Mouse (Mus musculus): Measurements from ENCODE around the gene Ell2.

Gene Ell2

DNA sequence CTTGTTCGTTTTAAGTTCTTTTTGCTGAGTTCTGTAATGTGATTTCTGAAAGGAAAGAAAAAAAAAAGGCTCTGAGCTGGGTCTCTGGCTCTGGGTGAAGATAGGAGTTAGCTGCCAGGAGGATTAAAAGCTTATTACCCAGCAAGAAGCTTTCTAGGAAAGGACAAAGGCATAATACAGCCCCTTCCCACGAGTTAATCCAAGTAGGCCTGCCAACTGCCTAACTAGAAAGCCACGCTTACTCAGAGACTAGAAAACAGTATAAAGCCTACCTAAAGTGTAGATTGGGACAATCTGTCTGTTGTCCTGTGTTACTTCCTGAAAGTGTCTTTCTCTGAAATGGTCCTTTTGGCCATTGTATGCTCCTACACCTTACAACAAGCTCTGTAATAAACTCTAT is 111.9 kb downstream of the Ell2 start:
- DNase-seq = no peak

- DNase-seq = no peak
Observed at GRCm38 (mm10) chr13:75818945-75819706, 112.6 kb downstream of the Ell2 start.

DNA sequence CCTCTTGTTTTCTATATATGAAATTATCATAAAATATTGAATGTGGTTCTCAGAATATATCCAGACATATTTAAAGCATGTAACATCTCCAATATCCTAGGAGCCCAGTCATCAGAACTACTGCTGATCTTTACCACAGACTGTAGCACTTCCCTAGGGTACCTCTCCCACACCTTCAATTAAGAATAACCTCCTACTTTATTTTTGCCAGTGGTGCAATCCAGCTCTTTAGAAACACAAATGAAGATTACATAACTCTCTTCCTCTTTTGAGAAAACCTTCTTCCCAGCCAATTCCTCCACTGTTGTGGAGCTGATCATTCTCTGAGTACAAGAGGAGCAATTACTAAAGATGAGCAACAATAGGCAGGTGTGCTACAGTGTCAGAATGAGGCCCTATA is 113.3 kb downstream of the Ell2 start:
- peak; percentile 48 for DNase-seq

All from lung, postnatal 36 days (tissue).